Mouse (Mus musculus) CH12.LX (cell line): ENCODE measurements around the gene Scyl1. TPM values are rescaled to one million over a fixed set of nuclear protein-coding genes. Genes with fewer than 3 reads are reported as not detected.

ENCODE experiments used
- DNase-seq: peaks from one replicate; pipeline ENCODE4 v3.0.0-alpha.2; 2013; ENCODE audit errors: extremely low read depth
- H3K27ac ChIP-seq: 2 replicates; pipeline ENCODE4 v1.5.1; 2012; ENCODE audit warnings: low read depth, mild to moderate bottlenecking, control low read depth, moderate library complexity; ENCODE audit not compliant: insufficient read depth
- H3K27me3 ChIP-seq: replicated peaks from 2 replicates; pipeline ENCODE3; 2012; ENCODE audit warnings: inconsistent platforms
- H3K36me3 ChIP-seq, 2 experiments: replicated peaks in 1 of 2; 2 replicates each; pipeline versions ENCODE3 to v1.6.1; 2012; ENCODE audit warnings: inconsistent platforms in 1 of 2, low read length in 1 of 2, mild to moderate bottlenecking in 1 of 2, mixed read lengths in 1 of 2, moderate library complexity in 1 of 2; ENCODE audit not compliant: control insufficient read depth in 1 of 2, insufficient read depth in 1 of 2
- H3K4me1 ChIP-seq, 2 experiments: 2 replicates each; pipeline ENCODE4 v1.6.1; 2012; ENCODE audit warnings: inconsistent platforms in 1 of 2, moderate library complexity in 1 of 2; ENCODE audit not compliant: insufficient read depth in 2 of 2, control insufficient read depth in 1 of 2
- H3K4me2 ChIP-seq: 2 replicates; pipeline ENCODE4 v1.6.1; 2012; ENCODE audit warnings: low read depth, mild to moderate bottlenecking, control low read depth; ENCODE audit not compliant: poor library complexity, insufficient read depth, severe bottlenecking
- H3K4me3 ChIP-seq, 3 experiments: fragments of 150-350 bp in 1 of 3; sonication (generic) in 1 of 3; replicated peaks in 1 of 3; 2 replicates each; pipeline versions ENCODE3 to v1.5.1; 2011 to 2012; ENCODE audit warnings: low read depth in 2 of 3, low read length in 2 of 3, mild to moderate bottlenecking in 2 of 3, moderate library complexity in 2 of 3, control low read depth in 1 of 3, improper control_type of control experiment in 1 of 3, inconsistent platforms in 1 of 3, mixed read lengths in 1 of 3; ENCODE audit not compliant: poor library complexity in 1 of 3
- H3K79me2 ChIP-seq: replicated peaks from 2 replicates; pipeline ENCODE4 v1.6.1; 2012; ENCODE audit warnings: mild to moderate bottlenecking, moderate library complexity; ENCODE audit not compliant: control insufficient read depth, poor library complexity, insufficient read depth, severe bottlenecking; ENCODE audit errors: extremely low read depth
- H3K9ac ChIP-seq: 2 replicates; pipeline ENCODE4 v1.6.1; 2012; ENCODE audit warnings: low read depth, mild to moderate bottlenecking, control low read depth, moderate library complexity; ENCODE audit not compliant: insufficient read depth
- H3K9me3 ChIP-seq: replicated peaks from 2 replicates; pipeline ENCODE3; 2012; ENCODE audit warnings: low read length, inconsistent platforms, mixed read lengths
- BHLHE40 ChIP-seq: IDR thresholded peaks from 2 replicates; pipeline ENCODE4 v1.6.1; 2011; ENCODE audit warnings: mild to moderate bottlenecking, low read depth, low read length, improper control_type of control experiment
- CHD1 ChIP-seq: IDR thresholded peaks from 2 replicates; pipeline ENCODE4 v1.6.1; 2012; ENCODE audit warnings: low read depth, low read length, improper control_type of control experiment, inconsistent platforms
- CHD2 ChIP-seq: IDR thresholded peaks from 2 replicates; pipeline ENCODE4 v1.6.1; 2011; ENCODE audit warnings: low read length, improper control_type of control experiment
- ELF1 ChIP-seq: IDR thresholded peaks from 2 replicates; pipeline ENCODE4 v1.6.1; 2014; ENCODE audit warnings: low read depth, mild to moderate bottlenecking, inconsistent platforms, low read length, improper control_type of control experiment
- EP300 ChIP-seq: IDR thresholded peaks from 2 replicates; pipeline ENCODE4 v1.6.1; 2011; ENCODE audit warnings: low read length, improper control_type of control experiment
- ETS1 ChIP-seq: conservative IDR thresholded peaks from 2 replicates; pipeline ENCODE4 v1.6.1; 2012; ENCODE audit warnings: low read depth, mild to moderate bottlenecking, inconsistent platforms, low read length, improper control_type of control experiment, moderate library complexity
- GABPA ChIP-seq: IDR thresholded peaks from 2 replicates; pipeline ENCODE4 v1.6.1; 2012; ENCODE audit warnings: low read depth, low read length, improper control_type of control experiment, inconsistent platforms; ENCODE audit not compliant: insufficient replicate concordance
- HCFC1 ChIP-seq: IDR thresholded peaks from 2 replicates; pipeline ENCODE4 v1.6.1; 2012; ENCODE audit warnings: low read depth, mild to moderate bottlenecking, inconsistent platforms, low read length, improper control_type of control experiment
- JUND ChIP-seq: conservative IDR thresholded peaks from 2 replicates; pipeline ENCODE4 v1.6.1; 2011; ENCODE audit warnings: low read depth, low read length, improper control_type of control experiment
- KAT2A ChIP-seq: IDR thresholded peaks from 2 replicates; pipeline ENCODE4 v1.6.1; 2012; ENCODE audit warnings: low read length, improper control_type of control experiment, inconsistent platforms; ENCODE audit not compliant: insufficient replicate concordance
- MAFK ChIP-seq: IDR thresholded peaks from 2 replicates; pipeline ENCODE4 v1.6.1; 2011; ENCODE audit warnings: low read length, improper control_type of control experiment; ENCODE audit not compliant: insufficient replicate concordance
- MAZ ChIP-seq: IDR thresholded peaks from 2 replicates; pipeline ENCODE4 v1.6.1; 2012; ENCODE audit warnings: low read depth, mild to moderate bottlenecking, inconsistent platforms, low read length, improper control_type of control experiment, moderate library complexity
- MEF2A ChIP-seq: IDR thresholded peaks from 2 replicates; pipeline ENCODE4 v1.6.1; 2014; ENCODE audit warnings: low read depth, mild to moderate bottlenecking, inconsistent platforms, low read length, improper control_type of control experiment, borderline replicate concordance
- MXI1 ChIP-seq: IDR thresholded peaks from 2 replicates; pipeline ENCODE4 v1.6.1; 2011; ENCODE audit warnings: mild to moderate bottlenecking, low read depth, low read length, improper control_type of control experiment
- NELFE ChIP-seq: IDR thresholded peaks from 2 replicates; pipeline ENCODE4 v1.6.1; 2011; ENCODE audit warnings: low read depth, low read length, improper control_type of control experiment
- PAX5 ChIP-seq: IDR thresholded peaks from 2 replicates; pipeline ENCODE4 v1.6.1; 2012; ENCODE audit warnings: low read length, inconsistent platforms, mixed read lengths
- POLR2A ChIP-seq: IDR thresholded peaks from 2 replicates; pipeline ENCODE4 v1.6.1; 2011; ENCODE audit warnings: low read depth, mild to moderate bottlenecking, improper control_type of control experiment, low read length
- POLR2AphosphoS2 ChIP-seq: IDR thresholded peaks from 2 replicates; pipeline ENCODE4 v1.6.1; 2011; ENCODE audit warnings: low read depth, low read length, improper control_type of control experiment
- RAD21 ChIP-seq: IDR thresholded peaks from 2 replicates; pipeline ENCODE4 v1.6.1; 2011; ENCODE audit warnings: low read depth, mild to moderate bottlenecking, low read length, improper control_type of control experiment, moderate library complexity
- SMC3 ChIP-seq: IDR thresholded peaks from 2 replicates; pipeline ENCODE4 v1.6.1; 2011; ENCODE audit warnings: low read depth, low read length, improper control_type of control experiment
- TBP ChIP-seq: conservative IDR thresholded peaks from 2 replicates; pipeline ENCODE4 v1.6.1; 2011; ENCODE audit warnings: low read depth, low read length, improper control_type of control experiment
- TCF12 ChIP-seq: IDR thresholded peaks from 2 replicates; pipeline ENCODE4 v1.6.1; 2014; ENCODE audit warnings: low read depth, mild to moderate bottlenecking, inconsistent platforms, low read length, improper control_type of control experiment
- UBTF ChIP-seq: IDR thresholded peaks from 2 replicates; pipeline ENCODE4 v1.6.1; 2012; ENCODE audit warnings: low read depth, mild to moderate bottlenecking, inconsistent platforms, low read length, improper control_type of control experiment, moderate library complexity
- USF1 ChIP-seq: IDR thresholded peaks from 2 replicates; pipeline ENCODE4 v1.6.1; 2014; ENCODE audit warnings: low read depth, mild to moderate bottlenecking, inconsistent platforms, low read length, improper control_type of control experiment
- ZC3H11A ChIP-seq: IDR thresholded peaks from 2 replicates; pipeline ENCODE4 v1.6.1; 2012; ENCODE audit warnings: low read depth, mild to moderate bottlenecking, inconsistent platforms, low read length, improper control_type of control experiment
- ZKSCAN1 ChIP-seq: IDR thresholded peaks from 2 replicates; pipeline ENCODE4 v1.6.1; 2012; ENCODE audit warnings: low read depth, inconsistent platforms, low read length, improper control_type of control experiment, borderline replicate concordance
- ZMIZ1 ChIP-seq: IDR thresholded peaks from 2 replicates; pipeline ENCODE4 v1.6.1; 2012; ENCODE audit warnings: low read depth, mild to moderate bottlenecking, inconsistent platforms, low read length, improper control_type of control experiment
- dilution Hi-C: fragments of 300-500 bp; cut with MboI; formaldehyde crosslinking; loops from 2 replicates; pipeline ENCODE4 v1.14.3; 2020; ENCODE audit warnings: low sequenced_read_pairs; ENCODE audit not compliant: extremely low pct_unique_long_range_greater_than_20kb, extremely low pct_ligation_motif_present
- in situ Hi-C: fragments of 300-500 bp; cut with MboI; formaldehyde crosslinking; loops from 3 replicates; pipeline ENCODE4 v1.14.3; 2019; ENCODE audit warnings: low sequenced_read_pairs, low pct_ligation_motif_present, low pct_unique_long_range_greater_than_20kb, mixed read lengths
- polyA plus RNA-seq: library from polyadenylated mRNA; unstranded; fragments of >175 nt; gene quantifications from 2 replicates; pipeline ENCODE4 v1.2.1, GENCODE M21; 2012; ENCODE audit warnings: low read depth; ENCODE audit not compliant: insufficient read length
- total RNA-seq, 2 experiments: library from RNA; depleted of rRNA; stranded (reverse); fragments of 300-350 nt in 1 of 2; fragments of >200 nt in 1 of 2; gene quantifications; 2 replicates each; pipeline ENCODE4 v1.2.3; 2012 to 2014

Gene Scyl1
- total and polyA plus RNA-seq, 3 experiments: 35.1 to 56.1 (median 49.8) TPM

- in situ Hi-C loops (no loop called here), dilution Hi-C loops (no loop called here)
- H3K4me3 ChIP-seq: no peak overlapping the region
- no peak overlapping the region for H3K27ac ChIP-seq
- no peak overlapping the region for H3K9ac ChIP-seq
- H3K79me2 ChIP-seq: no peaks in the 10 kb centered on the region
- no peak overlapping the region for H3K4me2 ChIP-seq
- TF ChIP-seq TBP (no peak), ETS1 (no peak), USF1 (no peak), SMC3 (no peak), PAX5 (no peak), TCF12 (no peak), CHD2 (no peak)
- H3K4me1 ChIP-seq: peaks cover 35 to 94% of the 10 kb centered on the region in 2 experiments
- H3K36me3 ChIP-seq: no peaks in the 10 kb centered on the region
- DNase-seq: no peak
- H3K9me3 ChIP-seq: no peaks in the 10 kb centered on the region
- no peaks in the 10 kb centered on the region for H3K27me3 ChIP-seq
Measured at GRCm38 (mm10) chr19:5813567-5813966, 42.3 kb upstream of the Scyl1 start.

DNA sequence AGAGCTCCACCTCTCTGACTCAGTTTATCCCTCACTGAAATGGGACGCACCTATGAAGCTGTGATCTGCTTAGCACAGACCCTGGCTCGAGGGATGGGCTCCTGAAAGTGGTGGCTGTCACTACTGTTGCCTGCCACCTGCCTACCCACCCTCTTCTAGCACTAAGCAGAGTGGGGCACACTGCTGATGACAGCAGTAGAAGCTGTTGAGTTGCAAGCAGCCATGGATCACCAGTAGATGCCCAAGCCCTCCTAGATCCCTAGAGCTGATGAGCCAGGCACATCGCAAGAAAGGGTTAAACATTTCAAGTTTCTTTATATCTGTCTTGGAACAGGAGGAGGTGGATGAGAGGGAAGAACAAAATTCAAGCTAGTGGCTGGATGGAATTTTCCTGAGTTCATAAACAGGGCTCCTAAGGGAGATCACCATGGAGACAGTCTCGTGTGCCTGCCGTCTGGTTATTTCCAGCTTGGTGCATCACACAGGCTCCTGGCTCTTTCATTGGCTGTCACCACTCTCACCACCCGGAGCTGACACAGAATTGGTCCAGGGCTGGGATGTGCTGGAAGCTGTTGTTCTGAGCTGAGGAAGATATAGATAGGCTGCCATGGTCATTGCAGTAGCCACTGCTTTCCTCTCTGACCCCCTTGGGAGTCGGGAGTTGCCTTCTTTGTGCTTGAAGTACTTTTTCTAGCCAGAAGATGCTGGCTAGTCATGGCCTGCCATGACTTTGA is 40.7 kb upstream of the Scyl1 start:
- Histone ChIP-seq H3K4me1 (peaks cover 34 to 96% of the 10 kb centered on the region in 2 experiments), H3K4me2 (no peak overlapping the region), H3K36me3 (no peaks in the 10 kb centered on the region), H3K27ac (peak overlapping the region; percentile 3; the same call in 1 of the 2 replicates), H3K9ac (no peak overlapping the region), H3K4me3 (no peak overlapping the region), H3K27me3 (no peaks in the 10 kb centered on the region), H3K9me3 (no peaks in the 10 kb centered on the region), H3K79me2 (no peaks in the 10 kb centered on the region)
- in situ Hi-C loops (no loop called here), dilution Hi-C loops (no loop called here)
- TF ChIP-seq KAT2A (no peak), GABPA (no peak), TCF12 (peak; percentile 43; the same call in 1 of the 2 replicates), MAZ (no peak), ZKSCAN1 (no peak), TBP (peak; percentile 59; the same call in 1 of the 2 replicates), BHLHE40 (peak; percentile 86), UBTF (no peak), NELFE (no peak), ZC3H11A (no peak), CHD1 (no peak), MAFK (no peak), MEF2A (peak; percentile 68; the same call in 1 of the 2 replicates), MXI1 (no peak), EP300 (peak; percentile 21; the same call in 1 of the 2 replicates), ZMIZ1 (no peak), ETS1 (0 out of 2 replicates have a peak, but pooled peaks have one; percentile 19), PAX5 (no peak), POLR2AphosphoS2 (no peak), USF1 (no peak), RAD21 (no peak), HCFC1 (no peak), ELF1 (no peak), JUND (no peak), POLR2A (peak; percentile 30; the same call in 1 of the 2 replicates)
- peak; percentile 84 for DNase-seq
